Mouse (Mus musculus): Measurements from ENCODE around the gene Lrrn2.

DNA sequence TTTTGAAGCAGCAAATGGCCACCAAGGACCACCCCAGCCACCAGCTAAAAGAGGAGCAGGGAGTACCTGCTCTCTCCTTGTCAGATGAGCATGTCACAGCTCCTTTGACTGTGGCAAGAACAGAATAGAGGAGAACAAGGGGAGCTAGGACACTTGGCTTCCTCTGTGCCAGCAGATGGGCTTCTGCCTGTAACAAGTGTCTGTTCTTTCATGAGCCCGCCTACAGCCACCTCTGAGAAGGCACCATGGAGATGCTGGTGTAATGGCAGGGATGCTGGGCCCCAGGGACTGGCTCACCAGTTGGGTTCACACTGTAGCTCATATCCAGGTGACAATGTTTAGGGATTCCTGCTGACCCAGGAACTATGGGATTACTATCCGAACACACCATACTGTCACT is 12.0 kb downstream of the Lrrn2 start:
- TF ChIP-seq CTCF (IDR thresholded peaks at IDR 0.05 in 2 of 3, conservative IDR thresholded peaks at IDR 0.05 in 1 of 3; ENCODE audit: control insufficient read depth in 1 of 3, insufficient read depth in 1 of 3, low read depth in 2 of 3, low read length in 3 of 3, poor library complexity in 1 of 3, severe bottlenecking in 1 of 3): no peak
- TF ChIP-seq EP300 (IDR thresholded peaks at IDR 0.05; ENCODE audit: low read depth in 1 of 2, low read length in 2 of 2): no peak
- TF ChIP-seq CHD1 (IDR thresholded peaks at IDR 0.05; ENCODE audit: low read depth, low read length): no peak
- no peak for TF ChIP-seq ZC3H11A (IDR thresholded peaks at IDR 0.05; ENCODE audit: low read depth, low read length)
- TF ChIP-seq POLR2A (IDR thresholded peaks at IDR 0.05; ENCODE audit: control insufficient read depth in 1 of 2, insufficient read depth in 1 of 2, low read depth in 1 of 2, low read length in 2 of 2, poor library complexity in 1 of 2): no peak
- TF ChIP-seq TBP (IDR thresholded peaks at IDR 0.05; ENCODE audit: low read depth, low read length): no peak
- no peak for TF ChIP-seq ETS1 (IDR thresholded peaks at IDR 0.05; ENCODE audit: low read depth, low read length)
- no peak for TF ChIP-seq SMC3 (IDR thresholded peaks at IDR 0.05; ENCODE audit: low read depth, low read length)
- no peak for TF ChIP-seq MXI1 (IDR thresholded peaks at IDR 0.05; ENCODE audit: low read depth, low read length)
- no peak for TF ChIP-seq NRF1 (IDR thresholded peaks at IDR 0.05; ENCODE audit: insufficient read depth, low read depth, low read length, poor library complexity, severe bottlenecking)
- TF ChIP-seq USF1 (IDR thresholded peaks at IDR 0.05; ENCODE audit: low read depth, low read length): no peak
- TF ChIP-seq E2F4 (IDR thresholded peaks at IDR 0.05; ENCODE audit: borderline replicate concordance, low read depth, low read length): no peak
- no peak for TF ChIP-seq ZNF384 (IDR thresholded peaks at IDR 0.05; ENCODE audit: low read depth, low read length)
- no peak for TF ChIP-seq GATA1 (IDR thresholded peaks at IDR 0.05; ENCODE audit: low read depth, low read length)
